Mouse (Mus musculus): ENCODE measurements around the gene Exo1. TPM values are rescaled to one million over a fixed set of nuclear protein-coding genes. Genes with fewer than 3 reads are reported as not detected.

Exo1 gene
- 4.2 and 5.2 TPM in 2 replicates for polyA plus RNA-seq (2015; fragmentation: Nextera tagmentation; extraction: Ambion mirVana)

GRCm38 (mm10) chr1:175880453-175881296, at the start of gene Exo1:
Gene Exo1 (plus strand): TSS chr1:175880581.
- H3K36me3 ChIP-seq (ENCODE audit: control insufficient read depth, insufficient read depth, low read length), result no peaks in the 10 kb centered on the region
- peaks cover 3% of the 10 kb centered on the region for H3K4me1 ChIP-seq (ENCODE audit: control insufficient read depth, insufficient read depth, low read length)
- peak within 1 kb of the TSS; percentile 76 for H3K4me3 ChIP-seq (ENCODE audit: low read depth, low read length)
- H3K27ac ChIP-seq (ENCODE audit: low read length), result peak within 1 kb of the TSS; percentile 83
- peak within 1 kb of the TSS; percentile 98 for H3K4me2 ChIP-seq (ENCODE audit: low read length)
- H3K27me3 ChIP-seq (ENCODE audit: control insufficient read depth, insufficient read depth, low read depth, low read length), result no peaks in the 10 kb centered on the region
- no peaks in the 10 kb centered on the region for H3K9me3 ChIP-seq (replicated peaks; ENCODE audit: control insufficient read depth, low read length, poor library complexity, severe bottlenecking)
- under 1% methylated on average over 66 of the region's 66 CpGs for WGBS
- peak within 1 kb of the TSS; percentile 70 for H3K9ac ChIP-seq (ENCODE audit: low read depth, low read length)
- ATAC-seq, result peak; percentile 99

GRCm38 (mm10) chr1:175855515-175855914, 24.9 kb upstream of the Exo1 start:
- Histone ChIP-seq H3K9ac (ENCODE audit: low read depth, low read length) (no peak overlapping the region), H3K36me3 (ENCODE audit: control insufficient read depth, insufficient read depth, low read length) (no peaks in the 10 kb centered on the region), H3K4me3 (ENCODE audit: low read depth, low read length) (no peak overlapping the region), H3K4me1 (ENCODE audit: control insufficient read depth, insufficient read depth, low read length) (no peaks in the 10 kb centered on the region), H3K27ac (ENCODE audit: low read length) (no peak overlapping the region), H3K4me2 (ENCODE audit: low read length) (no peak overlapping the region), H3K9me3 (replicated peaks; ENCODE audit: control insufficient read depth, low read length, poor library complexity, severe bottlenecking) (no peaks in the 10 kb centered on the region), H3K27me3 (ENCODE audit: control insufficient read depth, insufficient read depth, low read depth, low read length) (no peaks in the 10 kb centered on the region)
- WGBS, result 82% methylated on average over 1 of the region's 1 CpGs
- ATAC-seq, result no peak

GRCm38 (mm10) chr1:175867050-175867449, 13.3 kb upstream of the Exo1 start:
- Histone ChIP-seq H3K4me3 (ENCODE audit: low read depth, low read length) (no peak overlapping the region), H3K36me3 (ENCODE audit: control insufficient read depth, insufficient read depth, low read length) (no peaks in the 10 kb centered on the region), H3K4me2 (ENCODE audit: low read length) (no peak overlapping the region), H3K27ac (ENCODE audit: low read length) (no peak overlapping the region), H3K9me3 (replicated peaks; ENCODE audit: control insufficient read depth, low read length, poor library complexity, severe bottlenecking) (no peaks in the 10 kb centered on the region), H3K4me1 (ENCODE audit: control insufficient read depth, insufficient read depth, low read length) (peaks cover 3% of the 10 kb centered on the region; the same call in 1 of the 2 replicates), H3K9ac (ENCODE audit: low read depth, low read length) (no peak overlapping the region), H3K27me3 (ENCODE audit: control insufficient read depth, insufficient read depth, low read depth, low read length) (no peaks in the 10 kb centered on the region)
- ATAC-seq, result peak; percentile 43; the same call in 1 of the 2 replicates
- WGBS, result 29% methylated on average over 1 of the region's 1 CpGs

GRCm38 (mm10) chr1:175867558-175867957, 12.8 kb upstream of the Exo1 start:
- no peak for ATAC-seq
- whole genome bisulfite sequencing, result 28% methylated on average over 5 of the region's 5 CpGs

GRCm38 (mm10) chr1:175870716-175871115, 9.7 kb upstream of the Exo1 start:
- Histone ChIP-seq H3K36me3 (ENCODE audit: control insufficient read depth, insufficient read depth, low read length) (no peaks in the 10 kb centered on the region), H3K27ac (ENCODE audit: low read length) (no peak overlapping the region)
- 43% methylated on average over 3 of the region's 3 CpGs for WGBS

More at GRCm38 (mm10) chr1:175867558-175867957, 12.8 kb upstream of the Exo1 start:
- Histone ChIP-seq H3K27me3 (ENCODE audit: control insufficient read depth, insufficient read depth, low read depth, low read length) (no peaks in the 10 kb centered on the region), H3K27ac (ENCODE audit: low read length) (no peak overlapping the region), H3K4me1 (ENCODE audit: control insufficient read depth, insufficient read depth, low read length) (peaks cover 3% of the 10 kb centered on the region; the same call in 1 of the 2 replicates), H3K9ac (ENCODE audit: low read depth, low read length) (no peak overlapping the region), H3K36me3 (ENCODE audit: control insufficient read depth, insufficient read depth, low read length) (no peaks in the 10 kb centered on the region), H3K4me3 (ENCODE audit: low read depth, low read length) (no peak overlapping the region), H3K4me2 (ENCODE audit: low read length) (no peak overlapping the region), H3K9me3 (replicated peaks; ENCODE audit: control insufficient read depth, low read length, poor library complexity, severe bottlenecking) (no peaks in the 10 kb centered on the region)

GRCm38 (mm10) chr1:175872028-175872816, 8.2 kb upstream of the Exo1 start:
- Histone ChIP-seq H3K27me3 (ENCODE audit: control insufficient read depth, insufficient read depth, low read depth, low read length) (no peaks in the 10 kb centered on the region), H3K36me3 (ENCODE audit: control insufficient read depth, insufficient read depth, low read length) (no peaks in the 10 kb centered on the region), H3K9me3 (replicated peaks; ENCODE audit: control insufficient read depth, low read length, poor library complexity, severe bottlenecking) (no peaks in the 10 kb centered on the region), H3K4me3 (ENCODE audit: low read depth, low read length) (no peak overlapping the region), H3K4me2 (ENCODE audit: low read length) (no peak overlapping the region), H3K9ac (ENCODE audit: low read depth, low read length) (no peak overlapping the region), H3K27ac (ENCODE audit: low read length) (no peak overlapping the region), H3K4me1 (ENCODE audit: control insufficient read depth, insufficient read depth, low read length) (no peaks in the 10 kb centered on the region)
- 57% methylated on average over 6 of the region's 6 CpGs for WGBS
- ATAC-seq, result peak; percentile 30

More at GRCm38 (mm10) chr1:175870716-175871115, 9.7 kb upstream of the Exo1 start:
- H3K27me3 ChIP-seq (ENCODE audit: control insufficient read depth, insufficient read depth, low read depth, low read length), result no peaks in the 10 kb centered on the region
- H3K4me1 ChIP-seq (ENCODE audit: control insufficient read depth, insufficient read depth, low read length), result peaks cover 3% of the 10 kb centered on the region; the same call in 1 of the 2 replicates
- no peak overlapping the region for H3K4me2 ChIP-seq (ENCODE audit: low read length)
- no peak overlapping the region for H3K4me3 ChIP-seq (ENCODE audit: low read depth, low read length)
- no peaks in the 10 kb centered on the region for H3K9me3 ChIP-seq (replicated peaks; ENCODE audit: control insufficient read depth, low read length, poor library complexity, severe bottlenecking)
- ATAC-seq, result peak; percentile 63; the same call in 1 of the 2 replicates
- no peak overlapping the region for H3K9ac ChIP-seq (ENCODE audit: low read depth, low read length)

- Histone ChIP-seq H3K27me3 (ENCODE audit: control insufficient read depth, insufficient read depth, low read depth, low read length) (no peaks in the 10 kb centered on the region), H3K9me3 (replicated peaks; ENCODE audit: control insufficient read depth, low read length, poor library complexity, severe bottlenecking) (no peaks in the 10 kb centered on the region), H3K4me1 (ENCODE audit: control insufficient read depth, insufficient read depth, low read length) (peaks cover 3% of the 10 kb centered on the region), H3K36me3 (ENCODE audit: control insufficient read depth, insufficient read depth, low read length) (no peaks in the 10 kb centered on the region), H3K4me2 (ENCODE audit: low read length) (no peak overlapping the region), H3K9ac (ENCODE audit: low read depth, low read length) (no peak overlapping the region), H3K27ac (ENCODE audit: low read length) (no peak overlapping the region), H3K4me3 (ENCODE audit: low read depth, low read length) (no peak overlapping the region)
- 90% methylated on average over 3 of the region's 3 CpGs for WGBS
- ATAC-seq, result no peak
Measured at GRCm38 (mm10) chr1:175883398-175883797, 3.0 kb downstream of the Exo1 start.

- Histone ChIP-seq H3K27me3 (ENCODE audit: control insufficient read depth, insufficient read depth, low read depth, low read length) (no peaks in the 10 kb centered on the region), H3K36me3 (ENCODE audit: control insufficient read depth, insufficient read depth, low read length) (no peaks in the 10 kb centered on the region), H3K4me3 (ENCODE audit: low read depth, low read length) (no peak overlapping the region), H3K4me1 (ENCODE audit: control insufficient read depth, insufficient read depth, low read length) (no peaks in the 10 kb centered on the region), H3K4me2 (ENCODE audit: low read length) (no peak overlapping the region), H3K9ac (ENCODE audit: low read depth, low read length) (no peak overlapping the region), H3K9me3 (replicated peaks; ENCODE audit: control insufficient read depth, low read length, poor library complexity, severe bottlenecking) (no peaks in the 10 kb centered on the region), H3K27ac (ENCODE audit: low read length) (no peak overlapping the region)
- ATAC-seq, result no peak
- WGBS, result 91% methylated on average over 6 of the region's 6 CpGs
Measured at GRCm38 (mm10) chr1:175893263-175893662, 12.9 kb downstream of the Exo1 start.

Data from midbrain, embryonic 16.5 days (tissue).